Mouse (Mus musculus): ENCODE results near the gene Rnf44. TPM values are rescaled to one million over a fixed set of nuclear protein-coding genes. Genes with fewer than 3 reads are reported as not detected.

Rnf44 gene
- 47.1 TPM for polyA plus RNA-seq (2015; fragmentation: Illumina TruSeq; extraction: RNeasy Lipid Tissue Mini Kit (QIAGEN cat#74804); ENCODE audit: insufficient read depth, low replicate concordance)

DNA sequence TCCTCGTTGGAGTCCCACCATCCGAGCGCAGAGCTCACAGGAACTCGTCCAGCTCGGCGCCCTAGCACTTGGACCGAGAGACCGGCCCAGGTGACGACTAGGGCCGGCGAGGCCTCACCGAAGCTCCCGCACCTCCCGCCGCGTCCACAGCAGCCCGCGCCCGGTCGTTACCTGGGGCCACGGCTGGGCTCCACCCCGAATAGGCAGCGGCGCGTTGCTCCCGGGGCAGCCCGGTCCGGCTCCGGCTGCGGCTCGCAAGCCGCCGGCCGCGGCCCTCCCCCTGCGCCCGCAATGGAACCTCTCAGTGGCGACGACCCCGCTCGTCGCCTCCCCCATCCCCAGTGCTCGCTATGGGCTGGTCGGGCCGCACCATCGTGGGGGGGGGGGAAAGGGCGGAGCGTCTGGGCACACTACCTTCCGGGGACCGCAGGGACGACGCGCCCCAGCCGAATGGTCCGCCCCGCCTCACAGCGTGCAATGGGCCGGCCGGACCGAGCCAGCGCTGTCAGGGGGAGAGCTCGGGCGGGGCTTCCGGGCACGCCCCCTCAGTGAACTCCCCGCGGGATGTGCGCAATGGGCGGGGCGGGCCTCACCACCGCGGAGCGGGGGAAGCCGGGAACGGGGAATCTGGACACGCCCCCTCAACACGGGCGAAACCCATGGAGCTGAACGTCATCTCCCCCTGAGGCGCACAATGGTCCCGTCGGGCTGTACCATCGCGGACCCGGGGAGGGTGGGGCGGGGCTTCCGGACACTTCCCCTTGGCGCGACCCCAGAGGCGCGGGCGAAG lies at the start of gene Rnf44:
Gene Rnf44, minus strand, starts transcription at position 350 of the 790 bp plus-strand sequence.

DNA sequence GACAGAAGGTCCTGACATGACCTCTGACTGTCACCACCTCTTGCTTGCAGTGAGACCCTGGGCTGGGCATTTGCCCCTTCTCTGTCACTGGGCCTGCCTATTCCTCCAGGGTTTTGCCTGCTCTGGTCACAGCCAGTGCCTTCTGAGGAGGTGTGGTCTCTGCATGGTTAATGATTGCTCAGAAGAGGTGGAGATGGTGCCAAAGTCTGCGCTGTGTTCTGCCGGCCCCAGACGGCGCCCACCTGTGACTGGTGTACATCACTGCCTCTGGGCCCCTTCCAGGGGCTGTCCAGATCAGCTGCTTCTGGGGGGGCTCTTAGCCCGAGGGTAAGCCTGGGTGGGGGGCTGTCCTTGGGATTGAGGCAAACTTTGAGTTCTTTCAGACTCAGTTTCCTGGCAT lies 7.5 kb upstream of the Rnf44 start, which contains the start of gene Cdhr2:
Gene Cdhr2, plus strand, starts transcription at position 219 of the 400 bp plus-strand sequence.

Other genes with a start within 250 kb of the Rnf44 start
- 21.1 TPM for gene Thoc3, start 225.1 kb downstream of the Rnf44 start, polyA plus RNA-seq (2015; fragmentation: Illumina TruSeq; extraction: RNeasy Lipid Tissue Mini Kit (QIAGEN cat#74804); ENCODE audit: insufficient read depth, low replicate concordance)
- 15.6 TPM for gene Simc1, start 190.1 kb downstream of the Rnf44 start, polyA plus RNA-seq (2015; fragmentation: Illumina TruSeq; extraction: RNeasy Lipid Tissue Mini Kit (QIAGEN cat#74804); ENCODE audit: insufficient read depth, low replicate concordance)
- gene 4833439L19Rik, start 128.5 kb downstream of the Rnf44 start, polyA plus RNA-seq (2015; fragmentation: Illumina TruSeq; extraction: RNeasy Lipid Tissue Mini Kit (QIAGEN cat#74804); ENCODE audit: insufficient read depth, low replicate concordance) = 59.6 TPM
- 21.0 TPM for gene Arl10, start 118.9 kb downstream of the Rnf44 start, polyA plus RNA-seq (2015; fragmentation: Illumina TruSeq; extraction: RNeasy Lipid Tissue Mini Kit (QIAGEN cat#74804); ENCODE audit: insufficient read depth, low replicate concordance)
- gene Nop16, start 103.8 kb downstream of the Rnf44 start, polyA plus RNA-seq (2015; fragmentation: Illumina TruSeq; extraction: RNeasy Lipid Tissue Mini Kit (QIAGEN cat#74804); ENCODE audit: insufficient read depth, low replicate concordance) = 28.3 TPM
- 70.3 TPM for gene Higd2a, start 103.7 kb downstream of the Rnf44 start, polyA plus RNA-seq (2015; fragmentation: Illumina TruSeq; extraction: RNeasy Lipid Tissue Mini Kit (QIAGEN cat#74804); ENCODE audit: insufficient read depth, low replicate concordance)
- gene Cltb, start 82.6 kb downstream of the Rnf44 start, polyA plus RNA-seq (2015; fragmentation: Illumina TruSeq; extraction: RNeasy Lipid Tissue Mini Kit (QIAGEN cat#74804); ENCODE audit: insufficient read depth, low replicate concordance) = 12.0 TPM
- gene Faf2, start 72.1 kb downstream of the Rnf44 start, polyA plus RNA-seq (2015; fragmentation: Illumina TruSeq; extraction: RNeasy Lipid Tissue Mini Kit (QIAGEN cat#74804); ENCODE audit: insufficient read depth, low replicate concordance) = 56.9 TPM
- not detected for gene Cdhr2, start 7.6 kb upstream of the Rnf44 start, polyA plus RNA-seq (2015; fragmentation: Illumina TruSeq; extraction: RNeasy Lipid Tissue Mini Kit (QIAGEN cat#74804); ENCODE audit: insufficient read depth, low replicate concordance)
- not detected for gene Gprin1, start 56.0 kb upstream of the Rnf44 start, polyA plus RNA-seq (2015; fragmentation: Illumina TruSeq; extraction: RNeasy Lipid Tissue Mini Kit (QIAGEN cat#74804); ENCODE audit: insufficient read depth, low replicate concordance)
- not detected for gene Sncb, start 72.7 kb upstream of the Rnf44 start, polyA plus RNA-seq (2015; fragmentation: Illumina TruSeq; extraction: RNeasy Lipid Tissue Mini Kit (QIAGEN cat#74804); ENCODE audit: insufficient read depth, low replicate concordance)
- gene Eif4e1b, start 90.1 kb upstream of the Rnf44 start, polyA plus RNA-seq (2015; fragmentation: Illumina TruSeq; extraction: RNeasy Lipid Tissue Mini Kit (QIAGEN cat#74804); ENCODE audit: insufficient read depth, low replicate concordance) = not detected
- gene Tspan17, start 95.5 kb upstream of the Rnf44 start, polyA plus RNA-seq (2015; fragmentation: Illumina TruSeq; extraction: RNeasy Lipid Tissue Mini Kit (QIAGEN cat#74804); ENCODE audit: insufficient read depth, low replicate concordance) = 10.8 TPM

Data from spleen, adult 10 weeks (tissue).